Mouse (Mus musculus): ENCODE data around the gene Gm10486.
"Not testable (repeated sequence)": the region's sequence is repeated elsewhere in the genome, so short reads cannot be mapped to it uniquely, and the experiment has no call there.

Gm10486 gene

GRCm38 (mm10) chrX:35067084-35067483 lies at the start of gene Gm10486:
Gene Gm10486 (plus strand): TSS chrX:35067384.
- in situ Hi-C loops (cut with MseI, MboI), result not testable (repeated sequence)

All from mouse trophoblast stem cell (cell line).